Mouse (Mus musculus) kidney, adult 2 months (tissue): ENCODE measurements around the gene Rnf2.

Source experiments
- CTCF ChIP-seq: fragments of 200-500 bp; conservative IDR thresholded peaks from 2 replicates; pipeline ENCODE4 v1.5.1; 2011; ENCODE audit warnings: low read depth, mild to moderate bottlenecking, control low read depth, low read length, moderate library complexity, mixed read lengths; ENCODE audit not compliant: insufficient read depth, insufficient read length
- POLR2A ChIP-seq: fragments of 200-500 bp; IDR thresholded peaks from one replicate; pipeline ENCODE4 v1.6.1; 2011; ENCODE audit warnings: low read depth, low read length, control low read depth

DNA sequence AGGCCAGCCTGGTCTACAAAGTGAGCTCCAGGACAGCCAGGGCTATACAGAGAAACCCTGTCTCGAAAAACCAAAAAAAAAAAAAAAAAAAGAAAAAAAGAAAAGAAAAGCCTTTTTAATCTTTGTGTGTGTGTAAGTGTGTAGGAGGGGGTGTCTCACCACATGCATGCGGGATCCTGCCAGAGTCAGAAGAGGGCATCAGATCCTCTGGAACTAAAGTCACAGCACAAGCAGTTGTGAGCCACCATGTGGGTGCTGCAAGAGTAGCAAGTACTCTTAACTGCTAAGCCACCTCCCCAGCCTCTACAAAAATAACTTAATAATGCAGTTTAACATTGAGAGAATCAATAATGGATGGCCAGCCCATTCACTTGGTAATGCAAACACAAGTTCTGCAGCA is 49.9 kb downstream of the Rnf2 start:
- no peak for TF ChIP-seq POLR2A
- no peak for TF ChIP-seq CTCF
